Mouse (Mus musculus) midbrain, embryonic 14.5 days (tissue): Measurements from ENCODE around the gene B4galnt3. TPM values are rescaled to one million over a fixed set of nuclear protein-coding genes. Genes with fewer than 3 reads are reported as not detected.

Experiments used
- ATAC-seq: fragments of 200-750 bp; cut with Nextera tagmentation; 2 replicates; pipeline ENCODE4 v1.8.0; 2017; ENCODE audit warnings: moderate number of reproducible peaks, moderate library complexity; ENCODE audit not compliant: low FRiP score, low TSS enrichment
- DNase-seq: peaks from one replicate; pipeline ENCODE4 v3.0.0-alpha.2; 2015
- H3K27ac ChIP-seq: fragments of 300-500 bp; sonication (generic); replicated peaks from 2 replicates; pipeline ENCODE4 v1.5.1; 2014; ENCODE audit warnings: mild to moderate bottlenecking, low read depth, low read length, moderate library complexity
- H3K27me3 ChIP-seq: fragments of 300-500 bp; sonication (generic); 2 replicates; pipeline ENCODE4 v1.6.1; 2014; ENCODE audit warnings: low read length, control low read depth, mixed read lengths; ENCODE audit not compliant: control insufficient read depth, insufficient read depth
- H3K36me3 ChIP-seq: fragments of 300-500 bp; sonication (generic); 2 replicates; pipeline ENCODE4 v1.6.1; 2014; ENCODE audit warnings: low read length, control low read depth; ENCODE audit not compliant: control insufficient read depth, insufficient read depth
- H3K4me1 ChIP-seq: fragments of 300-500 bp; sonication (generic); 2 replicates; pipeline ENCODE4 v1.6.1; 2014; ENCODE audit warnings: mild to moderate bottlenecking, antibody characterized with exemption, low read length, control low read depth; ENCODE audit not compliant: control insufficient read depth, insufficient read depth
- H3K4me2 ChIP-seq: fragments of 300-500 bp; sonication (generic); 2 replicates; pipeline ENCODE4 v1.6.1; 2014; ENCODE audit warnings: mild to moderate bottlenecking, low read length, moderate library complexity
- H3K4me3 ChIP-seq: fragments of 300-500 bp; sonication (generic); replicated peaks from 2 replicates; pipeline ENCODE4 v1.5.1; 2014; ENCODE audit warnings: low read depth, low read length
- H3K9ac ChIP-seq: fragments of 300-500 bp; sonication (generic); replicated peaks from 2 replicates; pipeline ENCODE4 v1.6.1; 2014; ENCODE audit warnings: mild to moderate bottlenecking, low read length, moderate library complexity
- H3K9me3 ChIP-seq: fragments of 300-500 bp; sonication (generic); 2 replicates; pipeline ENCODE4 v1.6.1; 2016; ENCODE audit warnings: low read length, control low read depth, mixed read lengths; ENCODE audit not compliant: control insufficient read depth
- WGBS: fragments of 180-500 bp; shearing (Covaris S2); extraction: QIAGEN DNeasy Blood & Tissue Kit; methylation state at CpG from one replicate; pipeline ENCODE4 v1.1.7; 2014; 5-methylcytosine and 5-hydroxymethylcytosine counted together
- polyA plus RNA-seq: library from polyadenylated mRNA; unstranded; fragments of >200 nt; fragmentation: Nextera tagmentation; extraction: Ambion mirVana; gene quantifications from 2 replicates; pipeline ENCODE4 v1.2.1, GENCODE M21; 2014

The B4galnt3 gene
- polyA plus RNA-seq, 1 experiment from 2014 or later = not detected

DNA sequence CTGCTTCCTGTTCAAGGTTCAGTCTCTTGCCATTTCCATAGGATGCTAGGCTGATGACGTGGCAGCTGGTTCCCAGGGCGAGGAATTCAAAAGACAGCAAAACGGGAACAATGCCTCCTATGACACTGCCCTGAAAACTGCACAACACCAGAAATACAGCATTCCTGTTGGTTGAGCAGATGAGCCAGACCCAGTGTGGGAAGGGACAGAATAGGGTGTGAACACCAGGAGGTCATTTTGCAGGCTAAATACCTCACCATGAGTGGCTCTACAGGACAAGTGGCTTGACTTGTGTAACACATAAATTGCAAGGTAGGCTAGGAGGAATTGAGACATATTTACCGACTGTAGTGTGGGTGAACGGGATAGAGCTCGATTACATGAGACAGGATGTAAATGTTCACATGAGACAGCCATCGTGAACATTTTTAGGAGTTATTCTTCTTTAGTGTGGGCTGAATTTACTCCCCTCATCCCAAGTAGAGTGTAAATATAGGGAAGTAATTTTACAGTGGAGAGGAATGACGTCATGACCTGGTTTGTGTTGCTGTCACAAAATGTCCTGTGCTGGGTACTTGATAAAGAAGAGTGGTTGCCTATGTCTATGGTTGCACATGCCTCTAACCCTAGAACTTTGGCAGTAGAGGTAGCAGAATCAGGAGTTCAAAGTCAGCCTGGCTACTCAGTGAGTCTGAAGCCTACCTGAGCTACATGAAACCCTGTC, 121.9 kb downstream of the B4galnt3 start:
- no peak for DNase-seq
- H3K9ac ChIP-seq = no peak overlapping the region
- WGBS = 84% methylated on average over 8 of the region's 8 CpGs
- no peaks in the 10 kb centered on the region for H3K27me3 ChIP-seq
- ATAC-seq = no peak
- H3K4me3 ChIP-seq = no peak overlapping the region
- no peak overlapping the region for H3K4me2 ChIP-seq
- no peaks in the 10 kb centered on the region for H3K9me3 ChIP-seq
- no peaks in the 10 kb centered on the region for H3K4me1 ChIP-seq
- H3K27ac ChIP-seq = no peak overlapping the region
- H3K36me3 ChIP-seq = no peaks in the 10 kb centered on the region

- no peaks in the 10 kb centered on the region for H3K36me3 ChIP-seq
- H3K27me3 ChIP-seq = no peaks in the 10 kb centered on the region
- WGBS = 84% methylated on average over 4 of the region's 4 CpGs
- H3K9ac ChIP-seq = no peak overlapping the region
- no peak overlapping the region for H3K4me3 ChIP-seq
- H3K9me3 ChIP-seq = no peaks in the 10 kb centered on the region
- DNase-seq = no peak
- no peak overlapping the region for H3K27ac ChIP-seq
- H3K4me1 ChIP-seq = no peaks in the 10 kb centered on the region
- ATAC-seq = no peak
- H3K4me2 ChIP-seq = no peak overlapping the region
Observed at GRCm38 (mm10) chr6:120167574-120167973, 126.8 kb downstream of the B4galnt3 start.

GRCm38 (mm10) chr6:120164765-120165164, 129.6 kb downstream of the B4galnt3 start:
- Histone ChIP-seq H3K4me1 (no peaks in the 10 kb centered on the region), H3K27ac (no peak overlapping the region), H3K9ac (no peak overlapping the region), H3K9me3 (no peaks in the 10 kb centered on the region), H3K36me3 (no peaks in the 10 kb centered on the region), H3K4me3 (no peak overlapping the region), H3K27me3 (no peaks in the 10 kb centered on the region), H3K4me2 (no peak overlapping the region)
- 76% methylated on average over 4 of the region's 4 CpGs for WGBS
- DNase-seq (no peak), ATAC-seq (no peak)

GRCm38 (mm10) chr6:120162928-120163327, 131.4 kb downstream of the B4galnt3 start:
- Histone ChIP-seq H3K9ac (no peak overlapping the region), H3K4me2 (no peak overlapping the region), H3K4me3 (no peak overlapping the region), H3K9me3 (no peaks in the 10 kb centered on the region), H3K27ac (no peak overlapping the region), H3K36me3 (no peaks in the 10 kb centered on the region), H3K27me3 (no peaks in the 10 kb centered on the region), H3K4me1 (no peaks in the 10 kb centered on the region)
- 84% methylated on average over 6 of the region's 6 CpGs for WGBS
- no peak for DNase-seq
- ATAC-seq = no peak

- H3K9ac ChIP-seq = no peak overlapping the region
- no peaks in the 10 kb centered on the region for H3K9me3 ChIP-seq
- no peak overlapping the region for H3K27ac ChIP-seq
- 58% methylated on average over 9 of the region's 9 CpGs for WGBS
- peak; percentile 80 for DNase-seq
- no peaks in the 10 kb centered on the region for H3K27me3 ChIP-seq
- no peak overlapping the region for H3K4me3 ChIP-seq
- H3K36me3 ChIP-seq = no peaks in the 10 kb centered on the region
- no peaks in the 10 kb centered on the region for H3K4me1 ChIP-seq
- peak; percentile 27; the same call in 1 of the 2 replicates for ATAC-seq
- H3K4me2 ChIP-seq = no peak overlapping the region
Observed at GRCm38 (mm10) chr6:120159133-120159901, 135.0 kb downstream of the B4galnt3 start.

- H3K27ac ChIP-seq = no peak overlapping the region
Observed at GRCm38 (mm10) chr6:120157479-120157878, 136.9 kb downstream of the B4galnt3 start.

GRCm38 (mm10) chr6:120155510-120155909, 138.8 kb downstream of the B4galnt3 start:
- no peak overlapping the region for H3K27ac ChIP-seq
- H3K4me1 ChIP-seq = no peaks in the 10 kb centered on the region
- H3K9ac ChIP-seq = no peak overlapping the region
- H3K4me3 ChIP-seq = no peak overlapping the region
- H3K36me3 ChIP-seq = no peaks in the 10 kb centered on the region
- DNase-seq (no peak), ATAC-seq (no peak)
- no peak overlapping the region for H3K4me2 ChIP-seq
- no peaks in the 10 kb centered on the region for H3K27me3 ChIP-seq
- H3K9me3 ChIP-seq = no peaks in the 10 kb centered on the region
- 88% methylated on average over 4 of the region's 4 CpGs for WGBS

More at GRCm38 (mm10) chr6:120157479-120157878, 136.9 kb downstream of the B4galnt3 start:
- Histone ChIP-seq H3K27me3 (no peaks in the 10 kb centered on the region), H3K4me1 (no peaks in the 10 kb centered on the region), H3K4me3 (no peak overlapping the region), H3K9me3 (no peaks in the 10 kb centered on the region), H3K36me3 (no peaks in the 10 kb centered on the region), H3K4me2 (no peak overlapping the region), H3K9ac (no peak overlapping the region)
- ATAC-seq = no peak
- WGBS = 63% methylated on average over 6 of the region's 6 CpGs
- peak; percentile 38 for DNase-seq

DNA sequence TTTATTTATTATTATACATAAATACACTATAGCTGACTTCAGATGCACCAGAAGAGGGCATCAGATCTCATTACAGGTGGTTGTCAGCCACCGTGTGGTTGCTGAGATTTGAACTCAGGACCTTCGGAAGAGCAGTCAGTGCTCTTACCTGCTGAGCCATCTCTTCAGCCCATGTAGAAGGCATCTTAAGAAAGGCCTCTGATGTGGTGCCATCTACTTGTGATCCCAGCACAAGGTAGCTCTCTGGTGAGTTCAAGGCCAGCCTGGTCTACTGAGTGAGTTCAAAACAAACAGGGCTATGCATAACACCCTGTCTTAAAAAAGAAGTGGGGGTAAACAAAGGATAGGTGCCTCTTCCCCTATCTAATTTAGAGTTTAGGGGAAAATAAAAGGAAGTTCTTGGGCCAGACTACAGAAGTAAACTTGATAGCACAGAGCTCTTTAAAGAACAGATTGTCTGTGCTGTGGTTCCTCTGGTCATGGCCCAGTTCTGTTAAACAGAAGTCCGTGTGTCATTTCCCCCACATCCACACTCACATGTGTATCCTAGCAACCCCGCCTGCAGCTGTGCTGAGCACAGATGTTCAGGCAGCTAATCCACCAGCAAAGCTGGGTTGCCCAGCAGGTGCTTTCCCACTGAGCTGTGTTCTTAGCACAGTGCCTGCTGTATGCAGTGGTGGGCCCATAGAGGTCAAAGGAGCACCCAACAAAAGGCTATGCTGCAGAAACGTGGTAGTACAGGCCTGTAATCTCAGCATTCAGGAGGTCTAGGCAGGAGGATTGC, 139.6 kb downstream of the B4galnt3 start:
- DNase-seq = peak; percentile 38
- Histone ChIP-seq H3K36me3 (no peaks in the 10 kb centered on the region), H3K4me1 (no peaks in the 10 kb centered on the region), H3K27me3 (no peaks in the 10 kb centered on the region), H3K4me2 (no peak overlapping the region), H3K4me3 (no peak overlapping the region), H3K9me3 (no peaks in the 10 kb centered on the region), H3K27ac (no peak overlapping the region), H3K9ac (no peak overlapping the region)
- ATAC-seq = no peak
- 60% methylated on average over 5 of the region's 5 CpGs for WGBS
